Mouse (Mus musculus) adrenal gland, postnatal 36 days (tissue): Measurements from ENCODE around the gene Krt19. TPM values are rescaled to one million over a fixed set of nuclear protein-coding genes. Genes with fewer than 3 reads are reported as not detected.
A peak's percentile ranks its signal among the peaks of the same experiment; 100 is the strongest.

Experiments used
- DNase-seq, 2 experiments: peaks; one replicate each; pipeline ENCODE4 v3.0.0; 2021; ENCODE audit warnings: mixed read lengths in 1 of 2
- total RNA-seq, 2 experiments: library from RNA; stranded (reverse); gene quantifications; 2 replicates each; pipeline ENCODE4 v1.2.3; 2021

Gene Krt19
- total RNA-seq, 2 experiments from 2014 or later: 3.9 to 6.8 TPM

- no peak for DNase-seq
Measured at GRCm38 (mm10) chr11:100137693-100138092, 10.8 kb downstream of the Krt19 start.

GRCm38 (mm10) chr11:100136559-100136958, 11.9 kb downstream of the Krt19 start:
- no peak for DNase-seq

- DNase-seq: no peak
Measured at GRCm38 (mm10) chr11:100135731-100136130, 12.7 kb downstream of the Krt19 start, which contains the start of gene Krt15. TSS of gene Krt15 (minus strand) at chr11:100135928.

- no peak for DNase-seq
Measured at GRCm38 (mm10) chr11:100124901-100125300, 23.6 kb downstream of the Krt19 start.

GRCm38 (mm10) chr11:100121466-100121865, 27.0 kb downstream of the Krt19 start, which contains the start of gene Krt13:
TSS of gene Krt13 (minus strand) at chr11:100121566.
- no peak for DNase-seq

- no peak for DNase-seq
Measured at GRCm38 (mm10) chr11:100120331-100120730, 28.1 kb downstream of the Krt19 start.

- DNase-seq: peak; percentile 51 to 64
Measured at GRCm38 (mm10) chr11:100113742-100114029, 34.8 kb downstream of the Krt19 start.

- no peak for DNase-seq
Measured at GRCm38 (mm10) chr11:100112935-100113741, 35.3 kb downstream of the Krt19 start.

- DNase-seq: no peak
Measured at GRCm38 (mm10) chr11:100105576-100106122, 42.8 kb downstream of the Krt19 start, which contains the start of gene Krt36. TSS of gene Krt36 (minus strand) at chr11:100105626.

- DNase-seq: no peak
Measured at GRCm38 (mm10) chr11:100102693-100103429, 45.6 kb downstream of the Krt19 start.

GRCm38 (mm10) chr11:100100391-100100790, 48.1 kb downstream of the Krt19 start:
- no peak for DNase-seq

GRCm38 (mm10) chr11:100097819-100098218, 50.6 kb downstream of the Krt19 start:
- no peak for DNase-seq

- DNase-seq: no peak
Measured at GRCm38 (mm10) chr11:100096141-100096540, 52.3 kb downstream of the Krt19 start, which contains the start of gene Krt35. TSS of gene Krt35 (minus strand) at chr11:100096241.

Other genes starting within 250 kb of the Krt19 start
- not detected for gene Krtap31-1, start 240.7 kb downstream of the Krt19 start, total RNA-seq
- gene Gm11565, start 233.9 kb downstream of the Krt19 start, total RNA-seq: not detected
- gene Krtap31-2, start 212.4 kb downstream of the Krt19 start, total RNA-seq: not detected
- not detected for gene Krtap9-5, start 200.2 kb downstream of the Krt19 start, total RNA-seq
- not detected for gene Krtap29-1, start 169.6 kb downstream of the Krt19 start, total RNA-seq
- not detected for gene Krtap16-1, start 162.1 kb downstream of the Krt19 start, total RNA-seq
- gene Krtap17-1, start 154.7 kb downstream of the Krt19 start, total RNA-seq: not detected
- not detected for gene Krt33a, start 132.5 kb downstream of the Krt19 start, total RNA-seq
- gene Krt33b, start 118.8 kb downstream of the Krt19 start, total RNA-seq: not detected
- gene Krt34, start 107.1 kb downstream of the Krt19 start, total RNA-seq: not detected
- not detected for gene Krt31, start 98.1 kb downstream of the Krt19 start, total RNA-seq
- gene Krt32, start 60.4 kb downstream of the Krt19 start, total RNA-seq: not detected
- gene Krt35, start 52.4 kb downstream of the Krt19 start, total RNA-seq: not detected
- gene Krt36, start 43.0 kb downstream of the Krt19 start, total RNA-seq: under 1 TPM; 0.16 to 0.36 TPM
- gene Krt13, start 27.1 kb downstream of the Krt19 start, total RNA-seq: not detected
- not detected for gene Krt15, start 12.7 kb downstream of the Krt19 start, total RNA-seq
- gene Krt9, start 44.6 kb upstream of the Krt19 start, total RNA-seq: not detected
- gene Krt14, start 58.9 kb upstream of the Krt19 start, total RNA-seq: under 1 TPM; 0.23 to 0.36 TPM
- not detected for gene Krt16, start 100.2 kb upstream of the Krt19 start, total RNA-seq
- gene Krt17, start 112.4 kb upstream of the Krt19 start, total RNA-seq: not detected
- not detected for gene Krt42, start 121.2 kb upstream of the Krt19 start, total RNA-seq
- gene Eif1, start 171.2 kb upstream of the Krt19 start, total RNA-seq: 1,000 to 10,000 TPM; 1,327 to 1,427 TPM
- not detected for gene Gast, start 185.7 kb upstream of the Krt19 start, total RNA-seq
- gene Hap1, start 207.5 kb upstream of the Krt19 start, total RNA-seq: 10 to 100 TPM; 36.0 to 43.8 TPM
- 10 to 100 TPM; 73.9 to 87.1 TPM for gene Jup, start 249.1 kb upstream of the Krt19 start, total RNA-seq